Mouse (Mus musculus): ENCODE results near the gene Fbxl15. TPM values are rescaled to one million over a fixed set of nuclear protein-coding genes. Genes with fewer than 3 reads are reported as not detected.

Fbxl15 gene
- polyA plus RNA-seq (2014; fragmentation: Illumina TruSeq; extraction: RNeasy Lipid Tissue Mini Kit (QIAGEN cat#74804); ENCODE audit: low replicate concordance), result not detected

GRCm38 (mm10) chr19:46328081-46329030 lies at the start of gene Fbxl15:
Fbxl15 (plus strand) TSS chr19:46328184.

GRCm38 (mm10) chr19:46304216-46304841 lies 23.7 kb upstream of the Fbxl15 start, which contains the start of gene Nfkb2:
Nfkb2 (plus strand) TSS chr19:46304320.

GRCm38 (mm10) chr19:46326756-46327305 lies 1.2 kb upstream of the Fbxl15 start, which contains the start of gene Psd:
Psd (minus strand) TSS chr19:46327156.

GRCm38 (mm10) chr19:46338331-46338936 lies 10.4 kb downstream of the Fbxl15 start, which contains the start of gene Cuedc2:
Cuedc2 (minus strand) TSS chr19:46338702.

GRCm38 (mm10) chr19:46350168-46350932 lies 22.4 kb downstream of the Fbxl15 start, which contains the start of gene 2310034G01Rik:
2310034G01Rik (minus strand) TSS chr19:46350302.

Other genes with a start within 250 kb of the Fbxl15 start
- gene Elovl3, start 196.3 kb upstream of the Fbxl15 start, polyA plus RNA-seq (2014; fragmentation: Illumina TruSeq; extraction: RNeasy Lipid Tissue Mini Kit (QIAGEN cat#74804); ENCODE audit: low replicate concordance), result not detected
- gene Pitx3, start 179.9 kb upstream of the Fbxl15 start, polyA plus RNA-seq (2014; fragmentation: Illumina TruSeq; extraction: RNeasy Lipid Tissue Mini Kit (QIAGEN cat#74804); ENCODE audit: low replicate concordance), result not detected
- gene Gbf1, start 175.7 kb upstream of the Fbxl15 start, polyA plus RNA-seq (2014; fragmentation: Illumina TruSeq; extraction: RNeasy Lipid Tissue Mini Kit (QIAGEN cat#74804); ENCODE audit: low replicate concordance), result 26.1 TPM
- gene Nfkb2, start 23.9 kb upstream of the Fbxl15 start, polyA plus RNA-seq (2014; fragmentation: Illumina TruSeq; extraction: RNeasy Lipid Tissue Mini Kit (QIAGEN cat#74804); ENCODE audit: low replicate concordance), result 0.26 TPM
- gene Psd, start 1.0 kb upstream of the Fbxl15 start, polyA plus RNA-seq (2014; fragmentation: Illumina TruSeq; extraction: RNeasy Lipid Tissue Mini Kit (QIAGEN cat#74804); ENCODE audit: low replicate concordance), result 0.37 TPM
- gene Cuedc2, start 10.5 kb downstream of the Fbxl15 start, polyA plus RNA-seq (2014; fragmentation: Illumina TruSeq; extraction: RNeasy Lipid Tissue Mini Kit (QIAGEN cat#74804); ENCODE audit: low replicate concordance), result not detected
- gene Mfsd13a, start 12.9 kb downstream of the Fbxl15 start, polyA plus RNA-seq (2014; fragmentation: Illumina TruSeq; extraction: RNeasy Lipid Tissue Mini Kit (QIAGEN cat#74804); ENCODE audit: low replicate concordance), result 0.19 TPM
- gene 2310034G01Rik, start 22.1 kb downstream of the Fbxl15 start, polyA plus RNA-seq (2014; fragmentation: Illumina TruSeq; extraction: RNeasy Lipid Tissue Mini Kit (QIAGEN cat#74804); ENCODE audit: low replicate concordance), result 1.2 TPM
- gene Actr1a, start 67.6 kb downstream of the Fbxl15 start, polyA plus RNA-seq (2014; fragmentation: Illumina TruSeq; extraction: RNeasy Lipid Tissue Mini Kit (QIAGEN cat#74804); ENCODE audit: low replicate concordance), result 41.6 TPM
- gene Sufu, start 68.7 kb downstream of the Fbxl15 start, polyA plus RNA-seq (2014; fragmentation: Illumina TruSeq; extraction: RNeasy Lipid Tissue Mini Kit (QIAGEN cat#74804); ENCODE audit: low replicate concordance), result 1.6 TPM
- gene Trim8, start 173.5 kb downstream of the Fbxl15 start, polyA plus RNA-seq (2014; fragmentation: Illumina TruSeq; extraction: RNeasy Lipid Tissue Mini Kit (QIAGEN cat#74804); ENCODE audit: low replicate concordance), result 2.9 TPM
- 16.4 TPM for gene Arl3, start 245.0 kb downstream of the Fbxl15 start, polyA plus RNA-seq (2014; fragmentation: Illumina TruSeq; extraction: RNeasy Lipid Tissue Mini Kit (QIAGEN cat#74804); ENCODE audit: low replicate concordance)
- 4.2 TPM for gene Sfxn2, start 245.2 kb downstream of the Fbxl15 start, polyA plus RNA-seq (2014; fragmentation: Illumina TruSeq; extraction: RNeasy Lipid Tissue Mini Kit (QIAGEN cat#74804); ENCODE audit: low replicate concordance)